In genomic region chr9:61680911-61681311, GRCm38 (mm10) we compare ENCODE assay signal across 12 mouse cellular contexts.
DNase-seq lines count a peak whose midpoint lies in the region; ATAC-seq lines count a peak whose summit lies in the region.
"Had no signal": no experiment of that assay in that cellular context is flagged by ENCODE, and none has a peak within 500 bp of the region (broad histone marks: within the 10 kb centered on the region; RNA-seq: fewer than 3 reads in every experiment).

No protein-coding gene starts in this region.

- H3K9me3 ChIP-seq in heart, embryonic 10.5 days = no peaks in the 10 kb centered on the region
- H3K9me3 ChIP-seq in embryonic facial prominence, embryonic 14.5 days (ENCODE audit: control insufficient read depth, low read length) = no peaks in the 10 kb centered on the region
- H3K9me3 ChIP-seq: embryonic facial prominence, embryonic 12.5 days; liver, embryonic 13.5 days; stomach, embryonic 15.5 days had no signal

- H3K9ac ChIP-seq in embryonic facial prominence, embryonic 14.5 days (ENCODE audit: low read depth, low read length) = no peak overlapping the region
- H3K9ac ChIP-seq: embryonic facial prominence, embryonic 12.5 days; liver, embryonic 13.5 days; stomach, embryonic 15.5 days had no signal

- peak; percentile 30 to 39 for DNase-seq in heart, postnatal 10 days
- DNase-seq in heart, embryonic 10.5 days (ENCODE audit: low spot score) = no peak
- peak; percentile 91 for DNase-seq in CD4-positive helper T cell, adult 2 months (ENCODE audit: low read depth, low spot score)
- DNase-seq in embryonic facial prominence, embryonic 14.5 days (ENCODE audit: low spot score) = peak; percentile 41
- DNase-seq in skeletal muscle tissue, adult 2 months (ENCODE audit: low read depth, low spot score) = peak; percentile 27
- DNase-seq in left cerebral cortex, postnatal 36 days (ENCODE audit: low spot score in 2 of 2) = no peak
- DNase-seq in kidney, adult 8-10 months = no peak
- DNase-seq in frontal cortex, postnatal 25 days (ENCODE audit: low spot score in 2 of 2) = no peak
- DNase-seq: gastrocnemius, adult 2 months; liver, embryonic 13.5 days had no signal

- intact Hi-C loops in heart, postnatal 10 days (cut with DNase I) = no loop called here
- intact Hi-C loops in left cerebral cortex, postnatal 36 days (cut with DNase I) = no loop called here

- peaks cover 13% of the 10 kb centered on the region for H3K4me1 ChIP-seq in heart, embryonic 10.5 days
- peaks cover 29% of the 10 kb centered on the region for H3K4me1 ChIP-seq in embryonic facial prominence, embryonic 14.5 days (ENCODE audit: control insufficient read depth, insufficient read depth, low read length)
- H3K4me1 ChIP-seq: stomach, embryonic 15.5 days had no signal

- 0 out of 2 replicates have a peak, but pooled peaks have one; percentile 30 for ATAC-seq in embryonic facial prominence, embryonic 14.5 days (ENCODE audit: low read depth)

- 40% methylated on average over 6 of the region's 6 CpGs for WGBS in heart, embryonic 10.5 days
- 27% methylated on average over 5 of the region's 6 CpGs for WGBS in embryonic facial prominence, embryonic 14.5 days

- no peaks in the 10 kb centered on the region for H3K36me3 ChIP-seq in heart, embryonic 10.5 days
- no peaks in the 10 kb centered on the region for H3K36me3 ChIP-seq in embryonic facial prominence, embryonic 14.5 days (ENCODE audit: control insufficient read depth, insufficient read depth, low read length)
- H3K36me3 ChIP-seq: embryonic facial prominence, embryonic 12.5 days; liver, embryonic 13.5 days; stomach, embryonic 15.5 days had no signal

- no peak overlapping the region for H3K4me2 ChIP-seq in embryonic facial prominence, embryonic 14.5 days (ENCODE audit: low read depth, low read length)
- H3K4me2 ChIP-seq: embryonic facial prominence, embryonic 12.5 days; liver, embryonic 13.5 days; stomach, embryonic 15.5 days had no signal

- H3K27me3 ChIP-seq in heart, embryonic 10.5 days (ENCODE audit: insufficient read depth, poor library complexity, severe bottlenecking) = peaks cover 35% of the 10 kb centered on the region
- no peaks in the 10 kb centered on the region for H3K27me3 ChIP-seq in embryonic facial prominence, embryonic 14.5 days (replicated peaks; ENCODE audit: control insufficient read depth, insufficient read depth, low read length)
- H3K27me3 ChIP-seq: liver, embryonic 13.5 days; stomach, embryonic 15.5 days had no signal

- no peak overlapping the region for H3K4me3 ChIP-seq in heart, embryonic 10.5 days
- H3K4me3 ChIP-seq in embryonic facial prominence, embryonic 14.5 days (ENCODE audit: low read depth, low read length) = no peak overlapping the region
- H3K4me3 ChIP-seq: embryonic facial prominence, embryonic 12.5 days; gastrocnemius, adult 2 months; liver, embryonic 13.5 days; stomach, embryonic 15.5 days had no signal

- no peak overlapping the region for H3K27ac ChIP-seq in heart, embryonic 10.5 days
- H3K27ac ChIP-seq in embryonic facial prominence, embryonic 14.5 days (replicated peaks; ENCODE audit: low read depth, low read length) = no peak overlapping the region
- H3K27ac ChIP-seq: embryonic facial prominence, embryonic 12.5 days; gastrocnemius, adult 2 months; liver, embryonic 13.5 days; stomach, embryonic 15.5 days had no signal

Comparison
In these comparisons a context has a peak if more than half of its experiments do, and no peak if none do; other contexts are left out.
1. DNase-seq: peak in heart, postnatal 10 days (2 of 2), CD4-positive helper T cell, adult 2 months (single experiment), embryonic facial prominence, embryonic 14.5 days (single experiment) and skeletal muscle tissue, adult 2 months (single experiment); none in heart, embryonic 10.5 days (single experiment), left cerebral cortex, postnatal 36 days (0 of 2), kidney, adult 8-10 months (0 of 2) and frontal cortex, postnatal 25 days (0 of 2).